23 mouse cellular contexts compared by ENCODE assay signal in genomic region chr11:115166776-115167175, GRCm38 (mm10). TPM values are rescaled to one million over a fixed set of nuclear protein-coding genes. Genes with fewer than 3 reads are reported as not detected.
A peak's percentile ranks its signal among the peaks of the same experiment; 100 is the strongest.
DNase-seq lines count a peak whose midpoint lies in the region; ATAC-seq and TF ChIP-seq lines count a peak whose summit lies in the region.
"Had no signal": no experiment of that assay in that cellular context is flagged by ENCODE, and none has a peak within 500 bp of the region (broad histone marks: within the 10 kb centered on the region; RNA-seq: fewer than 3 reads in every experiment).

No protein-coding gene starts in this region.

- TF ChIP-seq CTCF in hindbrain, postnatal 0 days (IDR thresholded peaks at IDR 0.05; ENCODE audit: low read depth): no peak

- H3K4me2 ChIP-seq in hindbrain, postnatal 0 days (ENCODE audit: low read depth, low read length): peak overlapping the region; percentile 64; the same call in 1 of the 2 replicates
- H3K4me2 ChIP-seq in neural tube, embryonic 15.5 days: peak overlapping the region; percentile 4; the same call in 1 of the 2 replicates
- H3K4me2 ChIP-seq in liver, embryonic 16.5 days (ENCODE audit: low read depth, low read length): peak overlapping the region; percentile 91; the same call in 1 of the 2 replicates
- H3K4me2 ChIP-seq: limb, embryonic 12.5 days had no signal

- DNase-seq in hindbrain, postnatal 0 days (ENCODE audit: low spot score): no peak
- no peak for DNase-seq in hindbrain, embryonic 10.5 days (ENCODE audit: low spot score)
- DNase-seq in neural tube, embryonic 10.5 days (ENCODE audit: extremely low spot score, low spot score): no peak
- no peak for DNase-seq in adrenal gland, postnatal 14 days
- DNase-seq in heart, postnatal 10 days: no peak
- DNase-seq: adrenal gland, postnatal 25 days; cerebellum, adult 9-11 months; kidney, adult 8-10 months; kidney, postnatal 10 days; lung, adult 2 months; lung, postnatal 14 days; right cerebral cortex, postnatal 4 days; thymus, postnatal 36 days had no signal

- H3K9me3 ChIP-seq in hindbrain, postnatal 0 days (ENCODE audit: low read length): no peaks in the 10 kb centered on the region
- H3K9me3 ChIP-seq in hindbrain, embryonic 10.5 days: no peaks in the 10 kb centered on the region
- no peaks in the 10 kb centered on the region for H3K9me3 ChIP-seq in neural tube, embryonic 15.5 days (replicated peaks)
- no peaks in the 10 kb centered on the region for H3K9me3 ChIP-seq in liver, embryonic 16.5 days (replicated peaks; ENCODE audit: control insufficient read depth, low read length)
- H3K9me3 ChIP-seq: embryonic facial prominence, embryonic 10.5 days; limb, embryonic 12.5 days; midbrain, embryonic 13.5 days; neural tube, embryonic 13.5 days; stomach, embryonic 15.5 days had no signal

- peaks cover 9% of the 10 kb centered on the region; the same call in 1 of the 2 replicates for H3K4me1 ChIP-seq in hindbrain, postnatal 0 days (ENCODE audit: insufficient read depth, low read length)
- H3K4me1 ChIP-seq in hindbrain, embryonic 10.5 days (replicated peaks): peaks cover 60% of the 10 kb centered on the region
- H3K4me1 ChIP-seq in neural tube, embryonic 15.5 days: peaks cover 46% of the 10 kb centered on the region
- H3K4me1 ChIP-seq in liver, embryonic 16.5 days (ENCODE audit: control insufficient read depth, low read depth, low read length): peaks cover 30% of the 10 kb centered on the region

- H3K36me3 ChIP-seq in hindbrain, postnatal 0 days (ENCODE audit: insufficient read depth, low read length): no peaks in the 10 kb centered on the region
- H3K36me3 ChIP-seq in hindbrain, embryonic 10.5 days: no peaks in the 10 kb centered on the region
- H3K36me3 ChIP-seq in neural tube, embryonic 15.5 days: no peaks in the 10 kb centered on the region
- H3K36me3 ChIP-seq in liver, embryonic 16.5 days (ENCODE audit: control insufficient read depth, insufficient read depth): peaks cover 2% of the 10 kb centered on the region; the same call in 1 of the 2 replicates
- H3K36me3 ChIP-seq: embryonic facial prominence, embryonic 10.5 days; limb, embryonic 12.5 days; midbrain, embryonic 13.5 days; neural tube, embryonic 13.5 days; stomach, embryonic 15.5 days had no signal

- no peaks in the 10 kb centered on the region for H3K27me3 ChIP-seq in hindbrain, postnatal 0 days (ENCODE audit: insufficient read depth, low read length)
- H3K27me3 ChIP-seq in hindbrain, embryonic 10.5 days (ENCODE audit: insufficient read depth, poor library complexity, severe bottlenecking): peaks cover 42% of the 10 kb centered on the region
- H3K27me3 ChIP-seq in neural tube, embryonic 15.5 days (replicated peaks): peaks cover 42% of the 10 kb centered on the region
- H3K27me3 ChIP-seq in liver, embryonic 16.5 days (ENCODE audit: control insufficient read depth, insufficient read depth, low read depth, low read length): peaks cover 16% of the 10 kb centered on the region
- H3K27me3 ChIP-seq: stomach, embryonic 15.5 days had no signal

- intact Hi-C loops in heart, postnatal 10 days (cut with DNase I): no loop called here

- no peak overlapping the region for H3K4me3 ChIP-seq in hindbrain, postnatal 0 days (ENCODE audit: low read length)
- H3K4me3 ChIP-seq in hindbrain, embryonic 10.5 days: no peak overlapping the region
- H3K4me3 ChIP-seq in neural tube, embryonic 15.5 days (replicated peaks): no peak overlapping the region
- H3K4me3 ChIP-seq in liver, embryonic 16.5 days (ENCODE audit: low read depth, low read length): no peak overlapping the region
- H3K4me3 ChIP-seq: embryonic facial prominence, embryonic 10.5 days; limb, embryonic 12.5 days; midbrain, embryonic 13.5 days; neural tube, embryonic 13.5 days; stomach, embryonic 15.5 days had no signal

- no peak overlapping the region for H3K9ac ChIP-seq in hindbrain, postnatal 0 days (replicated peaks; ENCODE audit: low read length)
- H3K9ac ChIP-seq in neural tube, embryonic 15.5 days (replicated peaks): no peak overlapping the region
- no peak overlapping the region for H3K9ac ChIP-seq in liver, embryonic 16.5 days (ENCODE audit: low read depth, low read length)
- H3K9ac ChIP-seq: limb, embryonic 12.5 days; midbrain, embryonic 13.5 days; neural tube, embryonic 13.5 days; stomach, embryonic 15.5 days had no signal

- ATAC-seq in hindbrain, postnatal 0 days: no peak
- no peak for ATAC-seq in neural tube, embryonic 15.5 days (ENCODE audit: low FRiP score)
- no peak for ATAC-seq in liver, embryonic 16.5 days (ENCODE audit: low read depth)
- ATAC-seq: CD4-positive, CD25-positive, alpha-beta regulatory T cell, adult 4 months; hindbrain, embryonic 16.5 days; midbrain, embryonic 13.5 days had no signal

- no peak overlapping the region for H3K27ac ChIP-seq in hindbrain, postnatal 0 days
- no peak overlapping the region for H3K27ac ChIP-seq in hindbrain, embryonic 10.5 days
- no peak overlapping the region for H3K27ac ChIP-seq in neural tube, embryonic 15.5 days (replicated peaks)
- no peak overlapping the region for H3K27ac ChIP-seq in liver, embryonic 16.5 days (ENCODE audit: low read length)
- H3K27ac ChIP-seq: embryonic facial prominence, embryonic 10.5 days; limb, embryonic 12.5 days; midbrain, embryonic 13.5 days; neural tube, embryonic 13.5 days; stomach, embryonic 15.5 days had no signal

- 90% methylated on average over 3 of the region's 3 CpGs for WGBS in hindbrain, postnatal 0 days
- WGBS in hindbrain, embryonic 10.5 days: 88% methylated on average over 3 of the region's 3 CpGs
- WGBS in neural tube, embryonic 15.5 days: 84% methylated on average over 3 of the region's 3 CpGs
- WGBS in liver, embryonic 16.5 days (ENCODE audit: insufficient replicate concordance): 66% methylated on average over 3 of the region's 3 CpGs

RNA-seq across cellular contexts. Expression of gene Slc9a3r1, which starts 3.6 kb away (rescaled TPM):
- 72.6 and 76.9 TPM in 2 replicates for total RNA-seq in hindbrain, postnatal 0 days (2014; rRNA removed)
- 91.8 and 98.2 TPM in 2 replicates for polyA plus RNA-seq in hindbrain, postnatal 0 days (2015; fragmentation: Nextera tagmentation; extraction: Ambion mirVana)
- 39.6 and 49.8 TPM in 2 replicates for polyA plus RNA-seq in hindbrain, embryonic 10.5 days (2016; fragmentation: Nextera tagmentation; extraction: Ambion mirVana)
- polyA plus RNA-seq in neural tube, embryonic 15.5 days (2015; fragmentation: Nextera tagmentation; extraction: Ambion mirVana): 45.5 and 80.6 TPM in 2 replicates
- 78.8 and 88.7 TPM in 2 replicates for polyA plus RNA-seq in liver, embryonic 16.5 days (2015; fragmentation: Nextera tagmentation; extraction: Ambion mirVana)
- 23.0 and 24.3 TPM in 2 replicates for total RNA-seq in adrenal gland, postnatal 14 days (2021)
- 10 to 100 TPM; 11.9 to 17.4 TPM for total RNA-seq in heart, postnatal 10 days (2021)

RNA-seq across cellular contexts. Expression of gene Tmem104, which starts 20.5 kb away (rescaled TPM):
- 6.4 and 11.1 TPM in 2 replicates for total RNA-seq in hindbrain, postnatal 0 days (2014; rRNA removed)
- polyA plus RNA-seq in hindbrain, postnatal 0 days (2015; fragmentation: Nextera tagmentation; extraction: Ambion mirVana): 10.1 and 13.5 TPM in 2 replicates
- 6.9 and 10.6 TPM in 2 replicates for polyA plus RNA-seq in hindbrain, embryonic 10.5 days (2016; fragmentation: Nextera tagmentation; extraction: Ambion mirVana)
- 11.7 TPM in 2 replicates for polyA plus RNA-seq in neural tube, embryonic 15.5 days (2015; fragmentation: Nextera tagmentation; extraction: Ambion mirVana)
- polyA plus RNA-seq in liver, embryonic 16.5 days (2015; fragmentation: Nextera tagmentation; extraction: Ambion mirVana): 5.9 and 6.4 TPM in 2 replicates
- 9.0 and 15.7 TPM in 2 replicates for total RNA-seq in adrenal gland, postnatal 14 days (2021)
- 10 to 100 TPM; 10.9 TPM for total RNA-seq in heart, postnatal 10 days (2021)

RNA-seq across cellular contexts. Expression of gene Nat9, which starts 20.9 kb away (rescaled TPM):
- 17.3 and 27.8 TPM in 2 replicates for total RNA-seq in hindbrain, postnatal 0 days (2014; rRNA removed)
- 17.3 and 22.2 TPM in 2 replicates for polyA plus RNA-seq in hindbrain, postnatal 0 days (2015; fragmentation: Nextera tagmentation; extraction: Ambion mirVana)
- 18.7 and 24.3 TPM in 2 replicates for polyA plus RNA-seq in hindbrain, embryonic 10.5 days (2016; fragmentation: Nextera tagmentation; extraction: Ambion mirVana)
- polyA plus RNA-seq in neural tube, embryonic 15.5 days (2015; fragmentation: Nextera tagmentation; extraction: Ambion mirVana): 22.0 and 22.8 TPM in 2 replicates
- 12.7 TPM in 2 replicates for polyA plus RNA-seq in liver, embryonic 16.5 days (2015; fragmentation: Nextera tagmentation; extraction: Ambion mirVana)
- total RNA-seq in adrenal gland, postnatal 14 days (2021): 26.4 and 30.6 TPM in 2 replicates
- total RNA-seq in heart, postnatal 10 days (2021): 10 to 100 TPM; 14.8 to 19.9 TPM

RNA-seq across cellular contexts. Expression of gene Cd300lf, which starts 33.0 kb away (rescaled TPM):
- total RNA-seq in hindbrain, postnatal 0 days (2014; rRNA removed): not detected in 2 replicates
- 0.23 and 0.37 TPM in 2 replicates for polyA plus RNA-seq in hindbrain, postnatal 0 days (2015; fragmentation: Nextera tagmentation; extraction: Ambion mirVana)
- polyA plus RNA-seq in hindbrain, embryonic 10.5 days (2016; fragmentation: Nextera tagmentation; extraction: Ambion mirVana): 0.11 TPM in 1 of 2 replicates, not detected in the other
- polyA plus RNA-seq in neural tube, embryonic 15.5 days (2015; fragmentation: Nextera tagmentation; extraction: Ambion mirVana): 0.20 and 0.27 TPM in 2 replicates
- polyA plus RNA-seq in liver, embryonic 16.5 days (2015; fragmentation: Nextera tagmentation; extraction: Ambion mirVana): 4.0 and 5.5 TPM in 2 replicates
- total RNA-seq in adrenal gland, postnatal 14 days (2021): 0.52 and 1.4 TPM in 2 replicates
- total RNA-seq in heart, postnatal 10 days (2021): under 1 TPM; 0.15 to 0.48 TPM
- polyA plus RNA-seq: embryonic facial prominence, embryonic 10.5 days; forebrain, embryonic 11.5 days had no signal

Comparison
In these comparisons a context has a peak if more than half of its experiments do, and no peak if none do; other contexts are left out.
1. H3K4me2 ChIP-seq: peak in every context shown above with its lines; median percentile 91 in liver, embryonic 16.5 days; 64 in hindbrain, postnatal 0 days; 4 in neural tube, embryonic 15.5 days.